Comparison of ENCODE assay signal across 19 mouse cellular contexts in the genomic region with DNA sequence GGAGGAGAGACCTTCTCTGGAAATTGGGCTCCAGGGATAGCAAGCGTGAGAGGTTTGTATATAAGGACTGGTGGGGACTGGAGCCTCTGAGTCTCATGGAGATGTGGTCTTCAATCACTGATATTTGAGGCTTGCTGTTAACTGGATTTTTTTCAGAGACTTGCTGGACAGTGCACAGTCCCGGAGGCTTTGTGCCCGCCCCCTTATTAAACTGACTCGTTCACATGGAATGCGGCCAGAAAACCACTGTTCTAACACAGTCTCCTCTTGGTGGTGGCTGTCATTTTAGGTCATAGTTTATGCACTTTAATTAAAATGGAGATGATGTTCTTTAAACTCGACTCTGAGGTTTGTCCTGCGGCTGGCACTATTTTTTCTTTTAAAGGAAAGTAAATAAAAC.
DNase-seq lines count a peak whose midpoint lies in the region; ATAC-seq and TF ChIP-seq lines count a peak whose summit lies in the region.
"Had no signal": no experiment of that assay in that cellular context is flagged by ENCODE, and none has a peak within 500 bp of the region (broad histone marks: within the 10 kb centered on the region; RNA-seq: fewer than 3 reads in every experiment).

No protein-coding gene starts in this region.

- no peak for TF ChIP-seq CTCF in lung, embryonic 14.5 days (IDR thresholded peaks at IDR 0.05; ENCODE audit: low read depth)
- TF ChIP-seq CTCF in brain, embryonic 14.5 days (IDR thresholded peaks at IDR 0.05; ENCODE audit: borderline replicate concordance, extremely low read depth, insufficient read depth, insufficient read length) = no peak

- no peaks in the 10 kb centered on the region for H3K27me3 ChIP-seq in lung, embryonic 14.5 days (ENCODE audit: insufficient read depth, low read length)
- H3K27me3 ChIP-seq: embryonic facial prominence, embryonic 13.5 days; forebrain, embryonic 12.5 days; heart, embryonic 12.5 days; hindbrain, embryonic 15.5 days had no signal

- intact Hi-C loops in heart, postnatal 14 days (cut with DNase I) = no loop called here

- no peak overlapping the region for H3K4me3 ChIP-seq in lung, embryonic 14.5 days (ENCODE audit: low read depth, low read length)
- H3K4me3 ChIP-seq: embryonic facial prominence, embryonic 13.5 days; forebrain, embryonic 12.5 days; heart, embryonic 12.5 days; hindbrain, embryonic 15.5 days had no signal

- DNase-seq in heart, adult 11 months = peak; percentile 64
- DNase-seq in heart, postnatal 14 days = no peak
- peak; percentile 69 for DNase-seq in lung, embryonic 14.5 days
- no peak for DNase-seq in lung, adult 18-20 months
- peak; percentile 23 for DNase-seq in retina, postnatal 1 day
- no peak for DNase-seq in retina, embryonic 14.5 days (ENCODE audit: low spot score)
- peak; percentile 4 for DNase-seq in brain, embryonic 14.5 days (ENCODE audit: low read depth)
- DNase-seq in embryo, embryonic 9.5 days (ENCODE audit: extremely low spot score) = no peak
- DNase-seq: adrenal gland, postnatal 10 days; cerebellum, adult 11-12 months; cerebellum, adult 9-10 months; cerebellum, postnatal 25 days; gastrocnemius, postnatal 10 days; heart, postnatal 36 days had no signal

- no peaks in the 10 kb centered on the region for H3K36me3 ChIP-seq in lung, embryonic 14.5 days (ENCODE audit: insufficient read depth)
- H3K36me3 ChIP-seq: embryonic facial prominence, embryonic 13.5 days; forebrain, embryonic 12.5 days; heart, embryonic 12.5 days; hindbrain, embryonic 15.5 days had no signal

- TF ChIP-seq POLR2A in brain, embryonic 14.5 days (IDR thresholded peaks at IDR 0.05; ENCODE audit: borderline replicate concordance, extremely low read depth, insufficient read depth, insufficient read length, poor library complexity, severe bottlenecking) = no peak

- no peak overlapping the region for H3K27ac ChIP-seq in lung, embryonic 14.5 days (ENCODE audit: low read depth)
- H3K27ac ChIP-seq: embryonic facial prominence, embryonic 13.5 days; forebrain, embryonic 12.5 days; hindbrain, embryonic 15.5 days had no signal

- WGBS in lung, embryonic 14.5 days = 37% methylated on average over 7 of the region's 7 CpGs

- H3K9me3 ChIP-seq in lung, embryonic 14.5 days (ENCODE audit: low read depth, low read length) = no peaks in the 10 kb centered on the region
- H3K9me3 ChIP-seq: embryonic facial prominence, embryonic 13.5 days; forebrain, embryonic 12.5 days; heart, embryonic 12.5 days; hindbrain, embryonic 15.5 days had no signal

- no peaks in the 10 kb centered on the region for H3K4me1 ChIP-seq in lung, embryonic 14.5 days (ENCODE audit: insufficient read depth)
- H3K4me1 ChIP-seq: embryonic facial prominence, embryonic 13.5 days; forebrain, embryonic 12.5 days; heart, embryonic 12.5 days; hindbrain, embryonic 15.5 days had no signal

- no peak overlapping the region for H3K4me2 ChIP-seq in lung, embryonic 14.5 days
- H3K4me2 ChIP-seq: embryonic facial prominence, embryonic 13.5 days; forebrain, embryonic 12.5 days; heart, embryonic 12.5 days; hindbrain, embryonic 15.5 days had no signal

- no peak for ATAC-seq in lung, embryonic 14.5 days (ENCODE audit: insufficient read depth)
- ATAC-seq: forebrain, embryonic 16.5 days had no signal

- H3K9ac ChIP-seq in lung, embryonic 14.5 days = no peak overlapping the region
- H3K9ac ChIP-seq: embryonic facial prominence, embryonic 13.5 days; forebrain, embryonic 12.5 days; heart, embryonic 12.5 days; hindbrain, embryonic 15.5 days had no signal

Comparison
In these comparisons a context has a peak if more than half of its experiments do, and no peak if none do; other contexts are left out.
1. DNase-seq: peak in heart, adult 11 months (single experiment), lung, embryonic 14.5 days (single experiment), retina, postnatal 1 day (single experiment) and brain, embryonic 14.5 days (single experiment); none in heart, postnatal 14 days (0 of 2), lung, adult 18-20 months (0 of 2), retina, embryonic 14.5 days (single experiment) and embryo, embryonic 9.5 days (single experiment).